Mouse (Mus musculus): ENCODE results near the gene Gtf2f1.

DNA sequence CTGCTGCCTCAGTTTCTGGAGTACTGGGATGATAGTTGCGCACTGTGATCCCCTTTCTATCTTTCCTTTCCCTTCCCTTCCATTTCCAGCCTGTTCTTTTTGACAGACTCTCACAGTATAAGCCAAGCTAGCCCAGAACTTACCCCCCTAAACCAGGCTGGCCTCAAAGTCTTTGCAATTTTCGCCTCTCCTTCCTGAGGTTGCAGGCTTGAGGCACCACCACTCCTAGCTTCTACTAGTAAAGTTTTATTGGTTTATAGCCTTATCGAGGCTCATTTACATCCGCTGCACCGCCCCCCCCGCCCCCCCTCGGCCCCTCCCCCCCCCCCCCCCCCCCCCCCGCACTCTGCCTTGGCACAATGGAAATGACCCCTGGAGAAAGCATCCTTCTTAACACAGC lies 31.6 kb downstream of the Gtf2f1 start:
- no peak for TF ChIP-seq USF1 (IDR thresholded peaks at IDR 0.05; ENCODE audit: low read depth)
- TF ChIP-seq POLR2A (IDR thresholded peaks at IDR 0.05; ENCODE audit: insufficient read length, low read depth): no peak
- no peak for TF ChIP-seq POLR2AphosphoS2 (IDR thresholded peaks at IDR 0.05; ENCODE audit: insufficient read length, low read depth)
- TF ChIP-seq MAX (IDR thresholded peaks at IDR 0.05; ENCODE audit: low read depth): no peak
- no peak for TF ChIP-seq E2F4 (IDR thresholded peaks at IDR 0.05; ENCODE audit: insufficient read depth)
- TF ChIP-seq CEBPB (IDR thresholded peaks at IDR 0.05; ENCODE audit: insufficient read depth, poor library complexity, severe bottlenecking): no peak
- no peak for TF ChIP-seq SRF (IDR thresholded peaks at IDR 0.05; ENCODE audit: control insufficient read depth, insufficient read length, low read depth)
- no peak for TF ChIP-seq MYOD1 (IDR thresholded peaks at IDR 0.05; ENCODE audit: control insufficient read depth in 1 of 3, insufficient read length in 2 of 3, low read depth in 2 of 3)
- TF ChIP-seq MYOG (IDR thresholded peaks at IDR 0.05; ENCODE audit: control insufficient read depth in 1 of 3, insufficient read depth in 1 of 3, insufficient read length in 2 of 3, low read depth in 2 of 3): no peak

Data from myocyte (in vitro differentiated cells).